Mouse (Mus musculus) spleen, adult 2 months (tissue): ENCODE data around the gene Ggt5. TPM values are rescaled to one million over a fixed set of nuclear protein-coding genes. Genes with fewer than 3 reads are reported as not detected.
A peak's percentile ranks its signal among the peaks of the same experiment; 100 is the strongest.

ENCODE experiments used
- DNase-seq, 2 experiments: peaks; one replicate each; pipeline versions ENCODE4 v3.0.0 to v3.0.0-alpha.2; 2012 to 2021; ENCODE audit warnings: low spot score in 2 of 2, low read depth in 1 of 2
- H3K27ac ChIP-seq: fragments of 200-500 bp; 2 replicates; pipeline ENCODE4 v1.5.1; 2012; ENCODE audit warnings: low read length, inconsistent platforms; ENCODE audit not compliant: insufficient read depth
- H3K27me3 ChIP-seq: fragments of 200-500 bp; 2 replicates; pipeline ENCODE4 v1.6.1; 2012; ENCODE audit warnings: mild to moderate bottlenecking, moderate library complexity, low read length, inconsistent platforms; ENCODE audit not compliant: control insufficient read depth, insufficient read depth
- H3K36me3 ChIP-seq: fragments of 200-500 bp; 2 replicates; pipeline ENCODE4 v1.6.1; 2012; ENCODE audit warnings: mild to moderate bottlenecking, low read length, inconsistent platforms; ENCODE audit not compliant: control insufficient read depth, insufficient read depth
- H3K4me1 ChIP-seq: fragments of 200-500 bp; 2 replicates; pipeline ENCODE4 v1.6.1; 2011; ENCODE audit warnings: inconsistent platforms; ENCODE audit not compliant: control insufficient read depth, insufficient read depth, insufficient read length
- H3K4me3 ChIP-seq: fragments of 200-500 bp; 2 replicates; pipeline ENCODE4 v1.5.1; 2011; ENCODE audit warnings: mild to moderate bottlenecking, inconsistent platforms; ENCODE audit not compliant: insufficient read depth, insufficient read length; ENCODE audit errors: extremely low read depth
- CTCF ChIP-seq: fragments of 200-500 bp; IDR thresholded peaks from 2 replicates; pipeline ENCODE4 v1.5.1; 2011; ENCODE audit warnings: mild to moderate bottlenecking, inconsistent platforms; ENCODE audit not compliant: insufficient read depth, insufficient read length, insufficient replicate concordance; ENCODE audit errors: extremely low read depth
- POLR2A ChIP-seq: fragments of 200-500 bp; IDR thresholded peaks from 2 replicates; pipeline ENCODE4 v1.6.1; 2011; ENCODE audit warnings: low read depth, low read length, inconsistent platforms
- WGBS: fragments of 180-500 bp; shearing (Covaris S2); methylation state at CpG from one replicate; pipeline ENCODE4 v1.1.7; 2018; 5-methylcytosine and 5-hydroxymethylcytosine counted together
- polyA plus RNA-seq: library from polyadenylated mRNA; depleted of rRNA; stranded (reverse); fragments of >200 nt; gene quantifications from 2 replicates; pipeline ENCODE4 v1.2.3, GENCODE M21; 2012

Gene Ggt5
- polyA plus RNA-seq, 1 experiment = 70.9 TPM

DNA sequence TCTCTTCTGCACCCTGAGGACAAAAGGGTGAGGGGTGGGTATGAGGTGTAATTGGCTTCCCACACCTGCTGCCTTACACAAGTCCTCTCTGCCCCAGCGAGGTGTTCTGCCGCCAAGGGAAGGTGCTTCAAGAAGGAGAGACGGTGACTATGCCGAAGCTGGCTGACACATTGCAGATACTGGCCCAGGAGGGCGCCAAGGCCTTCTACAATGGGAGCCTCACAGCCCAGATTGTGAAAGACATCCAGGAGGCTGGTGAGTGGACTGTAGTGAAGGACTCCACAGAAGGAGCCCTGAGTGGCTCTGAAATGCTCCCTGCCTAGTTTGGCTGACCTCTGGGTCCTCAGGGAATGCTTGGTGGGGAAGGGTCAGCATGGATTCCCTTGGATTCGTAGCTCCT, 10.0 kb upstream of the Ggt5 start:
- Histone ChIP-seq H3K27ac (no peak overlapping the region), H3K27me3 (no peaks in the 10 kb centered on the region), H3K36me3 (no peaks in the 10 kb centered on the region), H3K4me1 (no peaks in the 10 kb centered on the region), H3K4me3 (no peak overlapping the region)
- WGBS = 89% methylated on average over 6 of the region's 6 CpGs
- DNase-seq = no peak
- TF ChIP-seq POLR2A (no peak), CTCF (no peak)

- TF ChIP-seq POLR2A = no peak
- TF ChIP-seq CTCF = peak; percentile 86; the same call in 1 of the 2 replicates
- no peak overlapping the region for H3K27ac ChIP-seq
- peaks cover 20% of the 10 kb centered on the region; the same call in 1 of the 2 replicates for H3K4me1 ChIP-seq
- H3K4me3 ChIP-seq = no peak overlapping the region
- H3K27me3 ChIP-seq = no peaks in the 10 kb centered on the region
- 18% methylated on average over 20 of the region's 20 CpGs for WGBS
- peak; percentile 71 to 86 for DNase-seq
- no peaks in the 10 kb centered on the region for H3K36me3 ChIP-seq
Observed at GRCm38 (mm10) chr10:75585876-75586552, 3.1 kb upstream of the Ggt5 start.

DNA sequence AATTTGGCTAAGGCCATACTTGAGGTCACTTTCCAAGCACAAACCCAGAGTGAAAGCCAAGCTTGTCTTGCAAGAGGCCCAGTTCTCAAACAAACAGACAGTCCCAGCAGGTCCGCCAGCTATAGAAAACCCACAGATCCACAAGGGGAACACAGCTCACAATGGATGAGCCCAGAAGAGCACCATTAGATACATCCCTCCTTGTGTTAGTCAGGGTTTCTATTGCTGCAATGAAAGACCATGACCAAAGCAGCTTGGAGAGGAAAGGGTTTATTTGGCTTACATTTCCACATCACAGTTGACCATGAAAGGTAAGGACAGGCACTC, 2.6 kb upstream of the Ggt5 start:
- no peak overlapping the region for H3K27ac ChIP-seq
- H3K4me3 ChIP-seq = no peak overlapping the region
- 95% methylated on average over 1 of the region's 1 CpGs for WGBS
- no peak for DNase-seq
- TF ChIP-seq CTCF = no peak
- TF ChIP-seq POLR2A = no peak
- no peaks in the 10 kb centered on the region for H3K36me3 ChIP-seq
- H3K4me1 ChIP-seq = peaks cover 23% of the 10 kb centered on the region; the same call in 1 of the 2 replicates
- no peaks in the 10 kb centered on the region for H3K27me3 ChIP-seq

- peaks cover 34% of the 10 kb centered on the region; the same call in 1 of the 2 replicates for H3K4me1 ChIP-seq
- TF ChIP-seq CTCF (no peak), POLR2A (no peak)
- 94% methylated on average over 4 of the region's 4 CpGs for WGBS
- no peaks in the 10 kb centered on the region for H3K36me3 ChIP-seq
- H3K27me3 ChIP-seq = no peaks in the 10 kb centered on the region
- H3K27ac ChIP-seq = no peak overlapping the region
- H3K4me3 ChIP-seq = no peak overlapping the region
- no peak for DNase-seq
Observed at GRCm38 (mm10) chr10:75587781-75588180, 1.4 kb upstream of the Ggt5 start.

GRCm38 (mm10) chr10:75588336-75588735, 804 bp upstream of the Ggt5 start:
- H3K36me3 ChIP-seq = no peaks in the 10 kb centered on the region
- H3K4me3 ChIP-seq = no peak overlapping the region
- 86% methylated on average over 5 of the region's 5 CpGs for WGBS
- H3K4me1 ChIP-seq = peaks cover 34% of the 10 kb centered on the region; the same call in 1 of the 2 replicates
- TF ChIP-seq POLR2A = no peak
- TF ChIP-seq CTCF = no peak
- peak in 1 of 2 experiments; percentile 9 for DNase-seq
- H3K27ac ChIP-seq = no peak overlapping the region
- no peaks in the 10 kb centered on the region for H3K27me3 ChIP-seq

- Histone ChIP-seq H3K27ac (peak overlapping the region; percentile 94), H3K4me1 (peaks cover 34% of the 10 kb centered on the region; the same call in 1 of the 2 replicates), H3K27me3 (no peaks in the 10 kb centered on the region), H3K4me3 (peak overlapping the region; percentile 55), H3K36me3 (no peaks in the 10 kb centered on the region)
- TF ChIP-seq POLR2A (no peak), CTCF (no peak)
- WGBS = 10% methylated on average over 16 of the region's 16 CpGs
- DNase-seq = peak in 1 of 2 experiments; percentile 28
Observed at GRCm38 (mm10) chr10:75589651-75590050, 511 bp downstream of the Ggt5 start.

DNA sequence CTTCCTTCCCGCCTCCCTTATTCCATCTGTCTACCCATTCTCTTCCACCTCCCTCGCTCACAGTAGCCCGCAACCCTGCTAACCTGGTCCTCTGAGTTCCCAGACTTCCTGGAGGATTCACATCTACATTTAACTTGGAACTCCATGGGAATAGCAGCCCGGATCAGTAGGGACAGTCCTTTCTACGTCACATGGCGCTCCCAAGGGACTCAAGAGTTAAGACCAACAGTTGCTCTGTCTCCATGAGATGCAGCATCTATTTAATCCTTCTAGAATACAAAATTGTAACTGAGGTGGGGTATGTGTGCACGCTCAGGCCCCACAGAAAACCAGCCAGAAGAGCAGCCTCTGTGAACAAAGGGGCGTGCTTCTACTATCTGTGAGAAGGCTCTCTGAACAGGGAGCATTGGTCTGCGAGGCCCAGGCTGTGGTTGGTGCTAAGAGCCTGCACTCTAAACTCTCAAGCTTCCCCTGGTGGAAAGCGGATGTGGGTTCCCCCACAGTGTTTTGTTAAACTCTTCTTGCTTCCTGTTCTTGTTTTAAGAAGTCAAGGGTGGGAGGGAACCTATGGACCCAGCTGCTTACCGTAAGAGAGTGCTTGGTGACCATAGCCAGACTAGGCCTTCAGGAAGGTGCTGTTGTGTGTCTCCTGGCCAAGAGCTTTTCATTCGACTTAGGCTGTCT, 2.2 kb downstream of the Ggt5 start:
- peak; percentile 68; the same call in 1 of the 2 replicates for TF ChIP-seq POLR2A
- no peak for TF ChIP-seq CTCF
- 30% methylated on average over 12 of the region's 12 CpGs for WGBS
- peak overlapping the region; percentile 97 for H3K27ac ChIP-seq
- H3K27me3 ChIP-seq = no peaks in the 10 kb centered on the region
- no peaks in the 10 kb centered on the region for H3K36me3 ChIP-seq
- peaks cover 34% of the 10 kb centered on the region; the same call in 1 of the 2 replicates for H3K4me1 ChIP-seq
- DNase-seq = peak; percentile 90 to 94
- H3K4me3 ChIP-seq = peak overlapping the region; percentile 58
